In the genomic region with DNA sequence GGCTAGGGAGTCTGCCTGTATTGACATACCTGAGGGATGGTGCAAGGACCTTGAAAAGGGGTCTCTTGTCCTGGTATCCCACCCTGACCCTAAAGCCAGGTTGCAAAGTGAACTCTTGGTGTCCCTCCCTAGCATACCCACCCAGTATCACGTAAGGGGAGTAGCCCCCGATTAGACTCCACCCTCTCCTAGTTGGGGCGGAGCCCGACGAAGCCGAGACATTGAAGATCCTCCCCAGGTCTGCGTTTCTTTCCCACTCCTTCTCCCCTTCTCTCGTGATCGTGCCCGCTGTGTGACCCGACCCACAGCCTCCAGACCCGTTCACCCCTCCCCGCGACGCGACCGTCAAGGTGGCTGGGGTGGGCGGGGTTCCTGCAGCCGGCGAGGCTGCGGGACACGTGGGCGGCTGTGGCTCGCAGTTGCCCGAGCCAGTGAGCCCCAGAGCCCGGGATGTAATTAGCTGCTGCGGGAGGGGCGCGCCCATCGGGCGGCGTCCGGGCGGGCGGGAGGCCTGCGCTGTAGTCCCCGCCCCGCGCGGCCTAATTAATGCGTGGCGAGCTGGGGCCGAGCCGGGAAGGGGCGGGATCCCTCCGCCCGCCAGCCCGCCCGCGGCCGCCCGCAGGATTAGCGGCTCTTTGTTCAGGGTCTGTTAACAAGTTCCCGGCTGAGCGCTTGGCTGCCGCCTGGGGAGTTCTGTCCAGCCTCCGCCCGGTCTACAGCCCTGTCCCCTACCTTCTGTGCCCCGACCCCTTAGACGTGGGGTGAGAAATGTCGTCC, we compare ENCODE assay signal across 8 mouse cellular contexts. TPM values are rescaled to one million over a fixed set of nuclear protein-coding genes. Genes with fewer than 3 reads are reported as not detected.
A peak's percentile ranks its signal among the peaks of the same experiment; 100 is the strongest.
DNase-seq lines count a peak whose midpoint lies in the region; ATAC-seq and TF ChIP-seq lines count a peak whose summit lies in the region.

No protein-coding gene starts in this region.

- ATAC-seq in kidney, embryonic 14.5 days (ENCODE audit: low FRiP score, low TSS enrichment): peak; percentile 73
- peak; percentile 75 for ATAC-seq in lung, embryonic 16.5 days (ENCODE audit: low read depth)

- peak; percentile 38 to 63 for DNase-seq in left cerebral cortex, adult 2 months (ENCODE audit: extremely low spot score in 1 of 2, low spot score in 2 of 2)
- no peak for DNase-seq in left cerebral cortex, adult 8-10 months (ENCODE audit: low spot score in 2 of 2)
- DNase-seq in brain, adult 2 months (ENCODE audit: low read depth, low spot score): peak; percentile 66
- DNase-seq in gastrocnemius, postnatal 25 days: peak; percentile 23
- DNase-seq in retina, embryonic 14.5 days (ENCODE audit: low spot score): peak; percentile 77
- no peak for DNase-seq in spleen, postnatal 10 days (ENCODE audit: low spot score in 2 of 2)

- intact Hi-C loops in left cerebral cortex, adult 2 months (cut with DNase I): no loop called here

- H3K4me1 ChIP-seq in kidney, embryonic 14.5 days (ENCODE audit: control insufficient read depth, insufficient read depth, low read length): no peaks in the 10 kb centered on the region
- peaks cover 6% of the 10 kb centered on the region; the same call in 1 of the 2 replicates for H3K4me1 ChIP-seq in lung, embryonic 16.5 days (replicated peaks; ENCODE audit: control insufficient read depth, insufficient read depth, low read length)

- peaks cover 57% of the 10 kb centered on the region for H3K27me3 ChIP-seq in kidney, embryonic 14.5 days (ENCODE audit: control insufficient read depth, insufficient read depth, low read length)
- H3K27me3 ChIP-seq in lung, embryonic 16.5 days (ENCODE audit: control insufficient read depth, insufficient read depth, low read depth, low read length): peaks cover 31% of the 10 kb centered on the region

- H3K9me3 ChIP-seq in kidney, embryonic 14.5 days (ENCODE audit: control insufficient read depth, low read length): no peaks in the 10 kb centered on the region
- no peaks in the 10 kb centered on the region for H3K9me3 ChIP-seq in lung, embryonic 16.5 days (ENCODE audit: control insufficient read depth, low read length)

- under 1% methylated on average over 51 of the region's 61 CpGs for WGBS in kidney, embryonic 14.5 days
- 0% methylated on average over 58 of the region's 61 CpGs for WGBS in lung, embryonic 16.5 days

- H3K27ac ChIP-seq in left cerebral cortex, adult 2 months: peak overlapping the region; percentile 52
- no peak overlapping the region for H3K27ac ChIP-seq in kidney, embryonic 14.5 days (ENCODE audit: low read depth, low read length)
- H3K27ac ChIP-seq in lung, embryonic 16.5 days (ENCODE audit: low read length): no peak overlapping the region

- peak overlapping the region; percentile 55 for H3K4me3 ChIP-seq in left cerebral cortex, adult 2 months
- H3K4me3 ChIP-seq in kidney, embryonic 14.5 days (ENCODE audit: low read length): peak overlapping the region; percentile 40
- H3K4me3 ChIP-seq in lung, embryonic 16.5 days (ENCODE audit: low read length): peak overlapping the region; percentile 60

- H3K36me3 ChIP-seq in kidney, embryonic 14.5 days (ENCODE audit: control insufficient read depth, insufficient read depth, low read length): no peaks in the 10 kb centered on the region
- H3K36me3 ChIP-seq in lung, embryonic 16.5 days (ENCODE audit: control insufficient read depth, insufficient read depth, low read length): no peaks in the 10 kb centered on the region

- TF ChIP-seq CTCF in left cerebral cortex, adult 2 months (IDR thresholded peaks at IDR 0.05): no peak

- H3K9ac ChIP-seq in kidney, embryonic 14.5 days (ENCODE audit: low read depth, low read length): peak overlapping the region; percentile 40
- peak overlapping the region; percentile 56 for H3K9ac ChIP-seq in lung, embryonic 16.5 days (ENCODE audit: low read length)

- H3K4me2 ChIP-seq in kidney, embryonic 14.5 days (replicated peaks; ENCODE audit: low read depth, low read length): peak overlapping the region; percentile 69
- H3K4me2 ChIP-seq in lung, embryonic 16.5 days (ENCODE audit: low read depth, low read length): peak overlapping the region; percentile 96

RNA-seq across cellular contexts. Expression of gene Unc5a, which starts 6.7 kb away (rescaled TPM):
- 100 to 1,000 TPM; 110 to 116 TPM for total RNA-seq in left cerebral cortex, adult 2 months (2021)
- total RNA-seq in left cerebral cortex, adult 8-10 months (2022): 10 to 100 TPM; 86.2 to 95.5 (median 94.0) TPM
- 1 to 10 TPM; 8.7 to 9.0 TPM for total RNA-seq in gastrocnemius, postnatal 25 days (2021)
- 2.1 and 2.5 TPM in 2 replicates for polyA plus RNA-seq in kidney, embryonic 14.5 days (2014; fragmentation: Nextera tagmentation; extraction: Ambion mirVana)
- polyA plus RNA-seq in lung, embryonic 16.5 days (2015; fragmentation: Nextera tagmentation; extraction: Ambion mirVana): 4.3 TPM in 2 replicates

Comparison
In these comparisons a context has a peak if more than half of its experiments do, and no peak if none do; other contexts are left out.
1. DNase-seq: peak in left cerebral cortex, adult 2 months (2 of 2), brain, adult 2 months (single experiment), gastrocnemius, postnatal 25 days (single experiment) and retina, embryonic 14.5 days (single experiment); none in left cerebral cortex, adult 8-10 months (0 of 2) and spleen, postnatal 10 days (0 of 2).
2. RNA of gene Unc5a, which starts 6.7 kb away (total RNA-seq): 110 to 116 TPM in left cerebral cortex, adult 2 months and 86.2 to 95.5 TPM in left cerebral cortex, adult 8-10 months; 8.7 to 9.0 TPM in gastrocnemius, postnatal 25 days; every median in the first group is over 4 times any median in the second.
3. Peak in every context shown above with its lines, with median percentiles within 50 percentile points of each other: H3K4me3 ChIP-seq.